Mouse (Mus musculus): ENCODE results near the gene Tmem121.

GRCm38 (mm10) chr12:113151661-113152271 is 34.0 kb upstream of the Tmem121 start:
- TF ChIP-seq GATA1 (IDR thresholded peaks at IDR 0.05; ENCODE audit: borderline replicate concordance, low read length) = no peak
- TF ChIP-seq FLI1 (IDR thresholded peaks at IDR 0.05; ENCODE audit: low read length) = no peak
